Mouse (Mus musculus) cerebellum, adult 2 months (tissue): ENCODE results near the gene Zglp1.

Source experiments
- CTCF ChIP-seq: fragments of 200-500 bp; IDR thresholded peaks from 2 replicates; pipeline ENCODE4 v1.5.1; 2011; ENCODE audit warnings: low read depth, mild to moderate bottlenecking, control low read depth, low read length, moderate library complexity, borderline replicate concordance; ENCODE audit not compliant: insufficient read depth
- POLR2A ChIP-seq: fragments of 200-500 bp; IDR thresholded peaks from 2 replicates; pipeline ENCODE4 v1.6.1; 2011; ENCODE audit warnings: low read length, control low read depth, borderline replicate concordance; ENCODE audit not compliant: insufficient read depth

GRCm38 (mm10) chr9:21022288-21022687 lies 44.6 kb downstream of the Zglp1 start:
- TF ChIP-seq CTCF: no peak
- no peak for TF ChIP-seq POLR2A
